Mouse (Mus musculus) spleen, adult 12 weeks (tissue): ENCODE results near the gene Klf2.

Experiments
- DNase-seq: peaks from one replicate; pipeline ENCODE4 v3.0.0; 2022; ENCODE audit warnings: low spot score

Gene Klf2

GRCm38 (mm10) chr8:72333429-72334143 lies 14.8 kb downstream of the Klf2 start:
- DNase-seq, result no peak

GRCm38 (mm10) chr8:72334144-72334641 lies 15.4 kb downstream of the Klf2 start:
- no peak for DNase-seq

GRCm38 (mm10) chr8:72336273-72336672 lies 17.4 kb downstream of the Klf2 start:
- no peak for DNase-seq

DNA sequence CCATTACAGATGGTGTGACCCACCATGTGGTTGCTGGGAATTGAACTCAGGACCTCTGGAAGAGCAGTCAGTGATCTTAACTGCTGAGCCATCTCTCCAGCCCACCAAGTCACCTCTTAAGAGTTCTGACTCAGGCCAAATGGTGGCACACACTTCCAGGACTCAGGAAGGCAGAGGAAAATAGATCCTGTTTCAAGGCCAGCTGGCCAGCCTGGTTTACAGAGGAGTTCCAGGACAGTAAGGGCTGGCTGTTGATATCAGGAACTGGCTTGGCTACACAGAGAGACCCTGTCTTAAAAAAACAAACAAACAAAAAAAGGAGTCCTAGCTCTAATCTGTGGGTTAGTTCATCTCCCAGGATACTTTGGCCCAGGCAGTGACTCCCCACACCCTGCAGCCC lies 18.2 kb downstream of the Klf2 start:
- no peak for DNase-seq

- no peak for DNase-seq
These were observed 23.9 kb downstream of the Klf2 start for GRCm38 (mm10) chr8:72342556-72343300.

DNA sequence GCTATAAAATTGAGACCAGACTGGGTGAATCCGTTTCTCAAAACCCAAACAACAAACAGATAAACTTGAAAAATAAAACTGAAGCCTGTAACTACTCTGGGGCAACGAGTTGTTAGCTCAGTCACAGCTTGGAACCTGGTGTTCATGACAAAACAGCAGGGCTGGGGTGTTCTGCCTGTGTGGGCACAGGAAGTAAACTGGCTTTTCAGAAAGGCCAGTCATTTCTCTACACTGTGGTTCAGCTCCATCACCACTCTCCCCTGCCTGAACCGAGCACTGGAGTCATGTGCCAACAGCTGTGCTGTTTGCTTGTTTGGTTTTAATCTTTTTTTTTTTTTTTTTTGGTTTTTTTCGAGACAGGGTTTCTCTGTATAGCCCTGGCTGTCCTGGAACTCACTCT lies 24.9 kb downstream of the Klf2 start:
- no peak for DNase-seq

- DNase-seq, result no peak
These were observed 28.7 kb downstream of the Klf2 start for GRCm38 (mm10) chr8:72347553-72347952.

- no peak for DNase-seq
These were observed 29.3 kb downstream of the Klf2 start for GRCm38 (mm10) chr8:72348114-72348513.

DNA sequence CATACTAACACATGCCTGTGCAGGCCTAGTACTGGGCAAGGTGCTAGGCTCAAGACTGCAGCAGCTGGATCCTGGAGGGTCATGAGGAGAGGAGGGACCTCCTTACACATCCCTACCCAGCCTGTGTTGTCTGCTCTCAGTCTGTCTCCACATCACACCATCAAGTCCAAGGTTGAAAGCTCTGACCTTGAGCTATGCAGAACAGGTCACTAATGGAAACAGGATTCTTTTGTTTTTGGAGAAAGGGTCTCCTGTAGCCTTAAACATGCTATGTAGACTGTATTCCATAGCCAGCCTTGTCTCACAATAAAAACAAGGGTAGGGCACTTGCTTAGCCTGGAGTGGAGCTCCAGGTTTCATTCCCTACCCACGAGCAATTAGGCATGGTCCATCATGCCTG lies 30.1 kb downstream of the Klf2 start:
- DNase-seq, result no peak

DNA sequence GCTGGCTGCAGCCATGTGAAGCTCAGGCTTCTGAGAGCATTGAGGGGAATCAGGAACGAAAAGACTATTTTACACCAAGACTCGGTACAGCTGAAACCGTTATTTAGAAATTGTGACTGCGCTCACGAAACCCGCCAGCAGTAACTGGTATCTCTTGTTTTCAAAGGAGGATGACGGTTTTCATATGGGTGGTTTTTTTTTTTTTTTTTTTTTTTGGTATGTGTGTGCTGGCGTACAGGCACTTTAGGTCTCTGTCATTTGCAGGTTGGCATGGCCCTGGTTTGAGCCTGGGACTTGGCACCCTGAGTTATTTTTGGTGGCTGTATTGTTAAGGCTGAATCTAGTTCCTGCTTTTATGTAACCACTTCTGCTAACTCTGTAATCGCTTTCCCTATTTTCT lies 31.0 kb downstream of the Klf2 start:
- no peak for DNase-seq

DNA sequence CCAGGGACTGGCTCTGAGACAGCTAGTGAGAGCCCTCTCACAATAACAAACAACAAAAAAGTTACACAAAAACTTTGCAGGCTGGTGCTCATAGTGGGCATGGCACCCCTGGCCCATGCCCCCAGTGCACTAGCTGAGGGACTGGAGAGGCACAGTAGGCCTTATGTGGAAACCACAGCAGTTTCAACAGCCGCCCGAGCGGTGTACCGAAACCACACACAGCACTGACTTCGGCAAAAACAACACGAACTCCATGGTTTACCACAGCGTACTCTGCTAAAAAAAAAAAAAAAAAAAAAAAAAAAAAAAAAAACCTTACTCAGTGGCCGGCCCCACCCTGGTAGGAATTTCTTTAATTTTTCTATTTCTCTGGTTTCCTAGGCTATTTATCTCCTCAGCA lies 31.9 kb downstream of the Klf2 start:
- peak; percentile 52 for DNase-seq

DNA sequence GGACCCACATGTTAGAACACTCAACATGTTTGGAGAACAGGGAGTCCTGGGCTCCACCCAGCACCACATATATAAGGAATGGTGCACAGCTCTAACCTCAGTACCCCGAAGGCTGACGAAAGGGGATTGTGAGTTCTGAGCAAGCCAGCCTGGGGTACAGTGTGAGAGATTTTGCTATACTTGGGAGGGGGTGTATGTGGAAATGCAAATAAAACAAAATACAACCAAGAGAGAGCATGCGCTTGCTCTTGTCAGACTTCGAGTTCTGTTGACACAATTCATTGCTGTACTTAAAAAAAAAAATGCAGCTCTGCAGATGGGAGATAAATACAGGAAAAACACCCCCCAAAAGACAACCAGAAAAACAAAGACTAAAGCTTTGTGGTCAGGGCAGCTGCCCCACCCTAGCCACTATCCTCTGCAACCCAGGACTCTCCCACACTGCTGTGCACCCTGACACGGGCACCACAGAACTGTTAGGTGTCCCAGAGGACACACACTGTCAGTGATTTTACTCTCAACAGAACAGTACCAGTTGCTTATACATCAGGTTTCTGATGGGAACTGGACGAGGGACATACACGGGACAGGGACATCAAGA lies 32.7 kb downstream of the Klf2 start:
- no peak for DNase-seq

DNA sequence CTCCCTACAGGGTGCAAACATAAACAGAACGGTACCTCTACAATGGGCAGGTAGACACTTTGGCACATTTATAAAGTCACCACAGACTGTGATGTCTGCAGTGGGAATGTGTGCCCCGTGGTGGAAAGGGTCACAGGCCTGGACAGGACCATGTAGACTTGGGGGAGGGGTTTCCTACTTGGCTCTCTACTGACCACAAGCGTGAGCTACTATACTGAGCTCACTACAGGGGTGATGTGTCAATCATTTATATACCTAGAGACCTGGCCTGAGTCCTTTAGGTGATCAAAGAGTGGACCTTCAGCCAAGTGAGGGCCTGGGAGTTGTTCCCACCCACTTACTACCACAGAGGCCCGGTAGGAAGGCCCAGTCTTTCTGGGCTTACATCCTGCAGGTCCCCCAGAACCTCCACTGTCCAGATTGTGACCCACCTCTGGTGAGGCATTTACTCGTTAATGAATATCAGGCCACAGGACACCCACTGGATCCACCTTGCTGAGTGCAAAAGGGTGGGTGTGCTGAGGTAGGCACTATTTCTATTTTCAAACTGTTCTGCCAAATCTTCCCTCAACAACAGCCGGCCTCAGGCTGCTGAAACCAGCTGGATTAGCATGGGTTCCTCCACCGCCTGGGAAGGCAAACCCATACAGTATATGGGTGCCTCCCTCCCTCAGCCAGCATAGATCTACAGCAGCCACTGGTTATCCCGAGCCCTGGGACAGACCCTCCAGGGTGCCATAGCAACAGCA lies 34.3 kb downstream of the Klf2 start:
- DNase-seq, result no peak

DNA sequence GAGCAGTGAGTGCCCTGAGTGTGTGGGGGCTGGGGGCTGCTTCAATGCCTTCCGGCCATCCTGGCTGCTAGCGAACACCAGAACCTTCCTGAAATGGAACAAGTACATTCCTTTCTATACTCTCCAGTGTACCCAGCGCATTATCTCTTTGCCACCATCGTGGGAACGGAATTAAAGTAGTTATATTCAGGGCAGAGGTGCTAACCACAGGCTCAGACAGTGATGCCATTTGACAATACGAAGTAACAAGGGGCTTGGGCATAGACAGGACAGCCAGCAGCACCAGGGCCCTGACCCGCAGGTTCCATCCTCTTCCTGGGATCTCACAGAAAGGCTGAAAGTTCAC lies 34.8 kb downstream of the Klf2 start:
- DNase-seq, result no peak

GRCm38 (mm10) chr8:72354272-72354671 lies 35.4 kb downstream of the Klf2 start:
- peak; percentile 50 for DNase-seq

GRCm38 (mm10) chr8:72356593-72356992 lies 37.8 kb downstream of the Klf2 start:
- DNase-seq, result no peak

GRCm38 (mm10) chr8:72360162-72360561 lies 41.3 kb downstream of the Klf2 start:
- DNase-seq, result no peak

- DNase-seq, result no peak
These were observed 43.9 kb downstream of the Klf2 start for GRCm38 (mm10) chr8:72362754-72363153.

DNA sequence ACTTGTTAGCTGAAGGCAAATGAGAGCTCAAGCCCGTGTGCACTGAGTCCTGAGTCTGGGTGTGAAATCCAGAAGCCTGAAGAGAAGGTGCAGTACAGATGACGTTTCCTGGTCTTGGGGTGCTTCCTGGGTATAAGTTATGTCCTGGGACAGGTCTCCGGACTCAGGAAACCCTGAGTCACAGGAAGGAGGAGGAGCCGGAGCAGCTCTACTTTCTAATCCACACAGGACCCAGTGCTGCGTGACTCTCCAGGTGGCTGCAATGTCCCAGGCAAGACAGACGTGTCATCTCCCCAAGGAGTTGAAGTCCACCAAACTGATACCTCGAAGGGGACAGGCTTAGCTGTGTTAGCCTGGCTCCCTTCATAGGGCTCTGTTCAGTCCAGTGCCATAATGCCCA lies 44.6 kb downstream of the Klf2 start:
- DNase-seq, result no peak

DNA sequence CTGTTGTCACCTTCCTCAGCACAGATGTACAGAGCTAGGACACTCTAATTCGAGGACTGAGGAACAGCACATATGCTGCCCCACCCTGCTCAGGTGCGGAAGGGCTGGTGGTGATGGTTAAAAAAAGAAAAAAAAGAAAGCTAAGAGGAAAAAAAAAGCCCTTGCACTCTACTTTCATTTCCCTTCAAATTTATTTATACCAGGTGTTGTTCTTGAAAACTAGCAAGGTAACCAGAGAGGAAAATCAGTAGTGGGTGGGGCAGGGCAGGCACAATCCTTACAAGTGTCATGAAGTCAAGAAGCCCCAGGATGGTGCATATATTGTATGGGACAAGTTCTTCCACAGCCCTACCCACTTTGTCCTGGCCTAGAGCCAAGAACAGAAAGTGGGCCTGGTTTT lies 46.2 kb downstream of the Klf2 start:
- no peak for DNase-seq

DNA sequence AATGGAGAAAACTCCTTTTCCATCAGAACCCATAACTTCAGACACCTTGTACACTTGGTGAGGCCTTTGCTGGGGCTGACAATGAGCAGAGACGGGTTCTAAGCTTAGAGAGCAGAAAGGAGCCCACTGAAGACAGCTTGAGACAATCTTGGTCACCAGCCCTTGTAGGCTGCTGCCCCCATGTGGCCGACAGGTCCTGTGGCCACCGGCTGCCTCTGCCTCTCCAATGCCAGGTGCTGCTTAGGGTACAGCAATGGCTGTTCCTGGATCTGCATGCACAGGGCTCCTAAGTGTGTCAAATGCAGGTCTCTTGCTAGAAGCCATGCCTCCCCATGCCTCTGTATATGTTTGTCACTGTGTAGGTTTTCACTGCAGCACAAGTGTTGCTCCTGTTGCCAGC lies 47.0 kb downstream of the Klf2 start:
- DNase-seq, result peak; percentile 64

DNA sequence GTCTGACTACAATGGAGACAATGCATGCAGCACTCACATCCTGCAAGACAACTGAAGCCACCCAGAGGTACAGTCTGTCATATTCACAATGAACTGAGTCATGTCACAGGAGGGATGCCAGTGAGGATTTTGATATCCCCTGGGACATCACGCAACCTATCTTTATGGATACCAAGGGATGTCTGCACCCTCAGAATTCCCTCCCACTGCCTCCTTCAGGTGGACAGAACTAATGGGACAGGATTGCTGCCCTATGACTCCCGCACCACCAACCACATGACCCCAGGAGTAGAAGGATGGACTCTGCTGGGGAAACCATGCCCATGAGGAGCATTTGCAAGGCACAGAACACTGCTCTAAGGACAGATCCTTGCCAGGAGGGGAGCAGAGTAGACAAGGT lies 47.6 kb downstream of the Klf2 start:
- no peak for DNase-seq
